Mouse (Mus musculus) stomach, postnatal 0 days (tissue): ENCODE results near the gene Cdk9. TPM values are rescaled to one million over a fixed set of nuclear protein-coding genes. Genes with fewer than 3 reads are reported as not detected.
A peak's percentile ranks its signal among the peaks of the same experiment; 100 is the strongest.

Experiments
- ATAC-seq: fragments of 200-750 bp; cut with Nextera tagmentation; 2 replicates; pipeline ENCODE4 v1.8.0; 2017; ENCODE audit not compliant: low FRiP score, low TSS enrichment
- DNase-seq: peaks from one replicate; pipeline ENCODE4 v3.0.0-alpha.2; 2016; ENCODE audit warnings: low spot score
- H3K27ac ChIP-seq: fragments of 300-500 bp; sonication (generic); replicated peaks from 2 replicates; pipeline ENCODE4 v1.5.1; 2014; ENCODE audit warnings: mild to moderate bottlenecking, control low read depth
- H3K27me3 ChIP-seq: fragments of 300-500 bp; sonication (generic); 2 replicates; pipeline ENCODE4 v1.6.1; 2014; ENCODE audit warnings: low read length; ENCODE audit not compliant: control insufficient read depth, insufficient read depth
- H3K36me3 ChIP-seq: fragments of 300-500 bp; sonication (generic); 2 replicates; pipeline ENCODE4 v1.6.1; 2014; ENCODE audit warnings: low read length, mixed read lengths; ENCODE audit not compliant: control insufficient read depth, insufficient read depth
- H3K4me1 ChIP-seq: fragments of 300-500 bp; sonication (generic); replicated peaks from 2 replicates; pipeline ENCODE4 v1.6.1; 2014; ENCODE audit warnings: antibody characterized with exemption; ENCODE audit not compliant: control insufficient read depth, insufficient read depth
- H3K4me2 ChIP-seq: fragments of 300-500 bp; sonication (generic); replicated peaks from 2 replicates; pipeline ENCODE4 v1.6.1; 2014; ENCODE audit warnings: low read depth, mild to moderate bottlenecking, control low read depth, moderate library complexity
- H3K4me3 ChIP-seq: fragments of 300-500 bp; sonication (generic); 2 replicates; pipeline ENCODE4 v1.5.1; 2014; ENCODE audit warnings: low read depth, low read length, control low read depth
- H3K9ac ChIP-seq: fragments of 300-500 bp; sonication (generic); 2 replicates; pipeline ENCODE4 v1.6.1; 2014; ENCODE audit warnings: mild to moderate bottlenecking, low read length, control low read depth, mixed read lengths
- H3K9me3 ChIP-seq: fragments of 300-500 bp; sonication (generic); 2 replicates; pipeline ENCODE4 v1.6.1; 2016; ENCODE audit warnings: low read length; ENCODE audit not compliant: control insufficient read depth
- CTCF ChIP-seq: IDR thresholded peaks from 2 replicates; pipeline ENCODE4 v1.5.1; 2016; ENCODE audit warnings: antibody characterized with exemption, low read depth, mild to moderate bottlenecking, moderate library complexity
- EP300 ChIP-seq: optimal IDR thresholded peaks from 2 replicates; pipeline ENCODE3; 2016; ENCODE audit warnings: antibody characterized with exemption
- WGBS: fragments of 180-500 bp; shearing (Covaris S2); extraction: QIAGEN DNeasy Blood & Tissue Kit; methylation state at CpG from one replicate; pipeline ENCODE4 v1.1.7; 2014; 5-methylcytosine and 5-hydroxymethylcytosine counted together
- polyA plus RNA-seq: library from polyadenylated mRNA; unstranded; fragments of >200 nt; fragmentation: Nextera tagmentation; extraction: Ambion mirVana; gene quantifications from 2 replicates; pipeline ENCODE4 v1.2.1, GENCODE M21; 2015

Gene Cdk9
- polyA plus RNA-seq, 1 experiment from 2014 or later: 55.8 TPM

DNA sequence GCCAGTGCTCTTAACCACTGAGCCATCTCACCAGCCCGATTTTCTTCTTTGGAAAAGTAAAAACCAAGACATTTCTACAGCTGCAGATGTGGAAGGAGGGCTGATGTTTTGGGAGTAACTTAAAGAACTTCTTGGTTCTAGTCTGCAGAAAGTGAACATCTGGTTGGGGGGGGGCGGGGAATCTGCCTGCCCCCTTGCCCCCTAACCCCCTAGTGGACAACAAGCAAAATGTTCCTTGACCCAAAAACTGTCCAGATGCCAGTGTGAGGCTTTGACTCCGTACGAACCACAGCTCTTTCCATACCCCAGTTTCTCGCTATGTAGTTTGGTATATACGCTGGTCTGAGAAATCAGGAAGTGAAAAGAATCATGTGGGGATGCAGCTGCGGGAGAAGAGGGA lies 37.3 kb upstream of the Cdk9 start:
- Histone ChIP-seq H3K4me3 (no peak overlapping the region), H3K4me2 (no peak overlapping the region), H3K4me1 (no peaks in the 10 kb centered on the region), H3K9ac (no peak overlapping the region), H3K27me3 (no peaks in the 10 kb centered on the region), H3K9me3 (no peaks in the 10 kb centered on the region), H3K27ac (no peak overlapping the region), H3K36me3 (peaks cover 5% of the 10 kb centered on the region; the same call in 1 of the 2 replicates)
- TF ChIP-seq CTCF (peak; percentile 37), EP300 (no peak)
- WGBS: 71% methylated on average over 7 of the region's 7 CpGs
- DNase-seq (no peak), ATAC-seq (no peak)

DNA sequence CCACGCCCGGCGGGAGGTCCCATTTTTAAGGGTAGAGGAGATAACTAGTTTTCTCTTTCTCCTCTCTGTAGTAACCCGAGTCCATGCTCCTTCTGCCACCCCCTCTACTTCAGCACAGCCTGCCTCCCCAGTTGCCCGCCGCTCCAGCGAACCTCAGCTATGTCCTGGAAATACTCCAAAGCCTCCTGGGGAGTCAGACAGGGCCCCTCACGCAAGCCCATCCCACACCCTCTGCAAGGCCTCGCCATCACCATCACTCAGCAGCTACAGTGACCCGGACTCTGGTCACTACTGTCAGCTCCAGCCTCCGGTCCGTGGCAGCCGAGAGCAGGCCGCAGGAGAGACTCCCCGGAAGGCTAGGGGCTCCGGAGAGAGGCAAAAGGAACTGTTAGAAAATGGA lies 36.2 kb upstream of the Cdk9 start:
- no peaks in the 10 kb centered on the region for H3K9me3 ChIP-seq
- no peak overlapping the region for H3K4me2 ChIP-seq
- WGBS: 92% methylated on average over 16 of the region's 16 CpGs
- no peak for TF ChIP-seq CTCF
- no peak for TF ChIP-seq EP300
- no peak for ATAC-seq
- H3K4me1 ChIP-seq: no peaks in the 10 kb centered on the region
- no peak overlapping the region for H3K9ac ChIP-seq
- no peak overlapping the region for H3K27ac ChIP-seq
- no peak for DNase-seq
- no peaks in the 10 kb centered on the region for H3K27me3 ChIP-seq
- H3K4me3 ChIP-seq: no peak overlapping the region
- H3K36me3 ChIP-seq: peaks cover 5% of the 10 kb centered on the region; the same call in 1 of the 2 replicates

DNA sequence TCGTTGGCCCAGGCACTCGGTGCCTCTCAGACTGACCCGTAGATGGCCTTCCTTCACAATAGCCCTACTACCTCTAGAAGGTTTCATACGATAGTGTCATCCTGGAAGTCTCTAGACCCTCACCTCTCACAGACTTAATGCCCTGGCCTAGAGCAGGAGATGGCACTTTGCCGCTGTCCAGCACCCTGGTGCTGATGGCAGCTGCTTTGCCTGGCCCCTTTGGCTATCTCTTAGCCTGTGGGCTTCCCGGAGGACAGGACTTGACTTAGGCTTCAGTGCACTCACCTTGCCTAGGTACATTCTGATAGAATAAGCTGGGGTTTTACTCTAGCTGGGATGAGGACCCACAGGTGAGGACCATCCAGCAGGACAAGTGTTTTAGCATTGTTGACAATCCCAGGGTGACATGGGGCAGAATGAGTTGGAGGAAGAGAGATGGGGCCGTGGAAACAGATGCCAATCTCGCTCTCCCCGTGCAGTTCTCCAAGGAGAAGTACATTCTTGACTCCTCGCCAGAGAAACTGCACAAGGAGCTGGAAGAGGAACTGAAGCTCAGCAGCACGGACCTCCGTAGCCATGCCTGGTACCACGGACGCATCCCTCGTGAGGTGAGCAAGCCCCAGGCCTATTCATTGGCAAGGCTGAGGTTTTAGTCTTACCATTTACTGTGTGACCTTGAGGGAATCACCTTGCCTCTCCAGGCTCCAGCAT lies 31.6 kb upstream of the Cdk9 start:
- H3K36me3 ChIP-seq: no peaks in the 10 kb centered on the region
- no peaks in the 10 kb centered on the region for H3K9me3 ChIP-seq
- no peak overlapping the region for H3K4me2 ChIP-seq
- H3K9ac ChIP-seq: no peak overlapping the region
- no peak overlapping the region for H3K27ac ChIP-seq
- no peak for ATAC-seq
- 67% methylated on average over 15 of the region's 15 CpGs for WGBS
- H3K4me3 ChIP-seq: no peak overlapping the region
- TF ChIP-seq CTCF (no peak), EP300 (no peak)
- peaks cover 8% of the 10 kb centered on the region; the same call in 1 of the 2 replicates for H3K27me3 ChIP-seq
- DNase-seq: no peak
- H3K4me1 ChIP-seq: peaks cover 6% of the 10 kb centered on the region; the same call in 1 of the 2 replicates

DNA sequence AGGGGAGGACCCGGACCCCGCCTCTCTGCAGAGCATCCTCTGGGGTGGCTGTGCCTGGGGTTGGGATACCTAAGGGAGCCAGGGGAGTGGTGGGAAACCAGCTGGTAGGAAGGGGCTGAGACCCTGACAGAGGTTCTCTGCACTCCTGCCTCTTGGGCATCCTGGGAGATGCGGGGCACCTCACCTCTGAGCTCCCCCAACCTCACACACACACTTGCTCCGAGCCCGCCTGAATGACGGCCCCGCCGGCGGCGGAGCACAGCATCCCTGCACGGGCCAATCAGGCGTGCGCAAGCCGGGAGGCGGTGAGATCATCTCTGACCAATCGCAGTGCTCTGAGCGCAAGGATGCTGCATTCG lies 29.3 kb upstream of the Cdk9 start:
- Histone ChIP-seq H3K9me3 (no peaks in the 10 kb centered on the region), H3K36me3 (no peaks in the 10 kb centered on the region), H3K27ac (no peak overlapping the region), H3K9ac (no peak overlapping the region), H3K4me1 (peaks cover 6% of the 10 kb centered on the region; the same call in 1 of the 2 replicates), H3K4me3 (peak overlapping the region; percentile 44), H3K27me3 (peaks cover 8% of the 10 kb centered on the region; the same call in 1 of the 2 replicates), H3K4me2 (no peak overlapping the region; the same call in 1 of the 2 replicates)
- no peak for DNase-seq
- no peak for TF ChIP-seq CTCF
- TF ChIP-seq EP300: no peak
- ATAC-seq: peak; percentile 34; the same call in 1 of the 2 replicates
- WGBS: 16% methylated on average over 18 of the region's 18 CpGs

DNA sequence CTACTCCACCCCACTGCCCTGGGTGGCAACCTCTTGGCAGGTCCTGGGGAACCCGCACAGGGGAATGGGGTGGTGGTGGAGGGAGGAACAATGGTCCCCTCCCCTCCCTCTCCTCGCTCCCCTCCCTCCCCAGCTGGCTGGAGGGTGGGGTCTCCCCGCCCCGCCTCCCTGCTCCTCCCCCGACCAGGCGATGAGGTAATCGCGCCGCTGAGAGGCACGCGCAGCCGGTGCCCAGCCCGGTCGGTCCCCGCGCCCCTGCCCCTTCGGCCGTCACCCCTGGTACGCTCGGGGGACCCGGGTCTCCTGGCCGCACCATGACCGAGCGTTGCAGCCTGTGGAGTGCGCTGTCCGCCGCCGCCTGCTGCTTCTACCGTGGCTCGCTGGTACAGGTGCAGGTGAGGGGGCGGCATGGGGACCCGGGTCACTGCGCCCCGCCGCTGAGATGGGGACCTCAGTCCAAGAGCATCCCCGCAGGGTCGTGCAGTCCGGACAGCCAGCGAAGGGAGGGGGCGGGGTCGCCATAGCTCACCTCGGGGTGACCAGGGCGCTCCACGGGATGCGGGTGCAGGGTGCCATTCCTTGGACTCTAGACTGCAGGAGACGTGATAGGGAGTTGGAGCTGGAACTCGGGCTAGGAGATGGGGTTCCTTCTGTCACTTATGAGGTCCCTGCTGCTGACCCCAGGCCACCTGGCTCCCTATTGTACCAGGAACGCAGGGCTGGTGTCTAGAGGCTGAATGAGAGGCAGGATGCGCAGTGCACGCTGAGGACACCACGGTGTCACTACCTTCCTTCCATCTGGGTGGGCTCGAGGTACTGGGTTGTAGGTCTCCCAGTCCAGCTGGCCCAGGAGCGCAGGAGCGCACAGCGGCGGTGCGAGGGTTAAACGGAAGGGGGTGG lies 28.6 kb upstream of the Cdk9 start:
- H3K9me3 ChIP-seq: no peaks in the 10 kb centered on the region
- peak overlapping the region; percentile 44 for H3K4me3 ChIP-seq
- peak overlapping the region; percentile 48 for H3K9ac ChIP-seq
- H3K4me2 ChIP-seq: peak overlapping the region; percentile 78
- peaks cover 6% of the 10 kb centered on the region; the same call in 1 of the 2 replicates for H3K4me1 ChIP-seq
- H3K36me3 ChIP-seq: no peaks in the 10 kb centered on the region
- TF ChIP-seq CTCF (no peak), EP300 (no peak)
- peak; percentile 49 for DNase-seq
- WGBS: 7% methylated on average over 51 of the region's 58 CpGs
- peaks cover 8% of the 10 kb centered on the region; the same call in 1 of the 2 replicates for H3K27me3 ChIP-seq
- peak; percentile 38 for ATAC-seq
- no peak overlapping the region for H3K27ac ChIP-seq
